Mouse (Mus musculus) stomach, postnatal 0 days (tissue): ENCODE results near the gene Rrn3.

Experiments used
- CTCF ChIP-seq: IDR thresholded peaks from 2 replicates; pipeline ENCODE4 v1.5.1; 2016; ENCODE audit warnings: antibody characterized with exemption, low read depth, mild to moderate bottlenecking, moderate library complexity
- EP300 ChIP-seq: optimal IDR thresholded peaks from 2 replicates; pipeline ENCODE3; 2016; ENCODE audit warnings: antibody characterized with exemption

- TF ChIP-seq CTCF (no peak), EP300 (no peak)
Measured at GRCm38 (mm10) chr16:13801231-13801630, 20.7 kb downstream of the Rrn3 start.
